Mouse (Mus musculus) lung, embryonic 15.5 days (tissue): ENCODE data around the gene Gm49380. TPM values are rescaled to one million over a fixed set of nuclear protein-coding genes. Genes with fewer than 3 reads are reported as not detected.
A peak's percentile ranks its signal among the peaks of the same experiment; 100 is the strongest.

Experiments
- ATAC-seq: fragments of 200-750 bp; cut with Nextera tagmentation; 2 replicates; pipeline ENCODE4 v1.8.0; 2017; ENCODE audit warnings: moderate number of reproducible peaks, borderline replicate concordance; ENCODE audit not compliant: low FRiP score, low TSS enrichment; ENCODE audit errors: extremely low read depth
- H3K27ac ChIP-seq: fragments of 300-500 bp; sonication (generic); 2 replicates; pipeline ENCODE4 v1.5.1; 2015; ENCODE audit warnings: moderate library complexity, mild to moderate bottlenecking, inconsistent platforms
- H3K27me3 ChIP-seq: fragments of 300-500 bp; sonication (generic); 2 replicates; pipeline ENCODE4 v1.6.1; 2015; ENCODE audit warnings: inconsistent platforms
- H3K36me3 ChIP-seq: fragments of 300-500 bp; sonication (generic); 2 replicates; pipeline ENCODE4 v1.6.1; 2015; ENCODE audit warnings: inconsistent platforms
- H3K4me1 ChIP-seq: fragments of 300-500 bp; sonication (generic); 2 replicates; pipeline ENCODE4 v1.6.1; 2015; ENCODE audit warnings: inconsistent platforms
- H3K4me2 ChIP-seq: fragments of 300-500 bp; sonication (generic); 2 replicates; pipeline ENCODE4 v1.6.1; 2015; ENCODE audit warnings: inconsistent platforms, mild to moderate bottlenecking, moderate library complexity
- H3K4me3 ChIP-seq: fragments of 300-500 bp; sonication (generic); 2 replicates; pipeline ENCODE4 v1.5.1; 2015; ENCODE audit warnings: mild to moderate bottlenecking, inconsistent platforms
- H3K9ac ChIP-seq: fragments of 300-500 bp; sonication (generic); 2 replicates; pipeline ENCODE4 v1.6.1; 2015; ENCODE audit warnings: inconsistent platforms
- H3K9me3 ChIP-seq: fragments of 300-500 bp; sonication (generic); 2 replicates; pipeline ENCODE4 v1.6.1; 2016; ENCODE audit warnings: inconsistent platforms
- WGBS: fragments of 180-500 bp; shearing (Covaris S2); methylation state at CpG from one replicate; pipeline ENCODE4 v1.1.7; 2015; 5-methylcytosine and 5-hydroxymethylcytosine counted together
- polyA plus RNA-seq: library from polyadenylated mRNA; unstranded; fragments of >200 nt; fragmentation: Nextera tagmentation; extraction: Ambion mirVana; gene quantifications from 2 replicates; pipeline ENCODE4 v1.2.1, GENCODE M21; 2015

The Gm49380 gene
- polyA plus RNA-seq, 1 experiment from 2014 or later, result 0.17 TPM

DNA sequence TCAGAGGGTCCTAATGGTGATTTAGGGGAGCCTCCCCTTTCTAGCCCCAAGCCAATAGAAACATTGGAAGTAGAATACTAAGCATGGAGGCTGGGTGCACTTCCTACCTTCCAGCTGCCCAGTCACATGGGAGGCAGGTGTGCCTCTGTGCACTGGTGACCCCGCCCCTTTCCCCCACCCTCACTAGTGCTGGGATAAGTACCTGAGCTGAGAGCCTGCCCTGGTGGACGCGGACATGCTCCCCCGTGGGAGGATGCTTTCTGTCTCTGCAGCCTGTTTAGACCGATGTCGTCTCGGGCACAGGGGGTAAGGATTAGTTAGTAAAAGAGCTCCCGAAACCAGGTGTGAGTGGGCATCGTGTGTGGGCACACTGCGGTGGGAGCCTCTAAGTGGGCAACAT is 26.3 kb downstream of the Gm49380 start:
- no peak for ATAC-seq
- 42% methylated on average over 10 of the region's 10 CpGs for WGBS
- Histone ChIP-seq H3K27ac (no peak overlapping the region), H3K4me3 (no peak overlapping the region), H3K9me3 (no peaks in the 10 kb centered on the region), H3K9ac (no peak overlapping the region), H3K4me1 (peaks cover 49% of the 10 kb centered on the region), H3K4me2 (no peak overlapping the region), H3K36me3 (no peaks in the 10 kb centered on the region), H3K27me3 (peaks cover 37% of the 10 kb centered on the region)

DNA sequence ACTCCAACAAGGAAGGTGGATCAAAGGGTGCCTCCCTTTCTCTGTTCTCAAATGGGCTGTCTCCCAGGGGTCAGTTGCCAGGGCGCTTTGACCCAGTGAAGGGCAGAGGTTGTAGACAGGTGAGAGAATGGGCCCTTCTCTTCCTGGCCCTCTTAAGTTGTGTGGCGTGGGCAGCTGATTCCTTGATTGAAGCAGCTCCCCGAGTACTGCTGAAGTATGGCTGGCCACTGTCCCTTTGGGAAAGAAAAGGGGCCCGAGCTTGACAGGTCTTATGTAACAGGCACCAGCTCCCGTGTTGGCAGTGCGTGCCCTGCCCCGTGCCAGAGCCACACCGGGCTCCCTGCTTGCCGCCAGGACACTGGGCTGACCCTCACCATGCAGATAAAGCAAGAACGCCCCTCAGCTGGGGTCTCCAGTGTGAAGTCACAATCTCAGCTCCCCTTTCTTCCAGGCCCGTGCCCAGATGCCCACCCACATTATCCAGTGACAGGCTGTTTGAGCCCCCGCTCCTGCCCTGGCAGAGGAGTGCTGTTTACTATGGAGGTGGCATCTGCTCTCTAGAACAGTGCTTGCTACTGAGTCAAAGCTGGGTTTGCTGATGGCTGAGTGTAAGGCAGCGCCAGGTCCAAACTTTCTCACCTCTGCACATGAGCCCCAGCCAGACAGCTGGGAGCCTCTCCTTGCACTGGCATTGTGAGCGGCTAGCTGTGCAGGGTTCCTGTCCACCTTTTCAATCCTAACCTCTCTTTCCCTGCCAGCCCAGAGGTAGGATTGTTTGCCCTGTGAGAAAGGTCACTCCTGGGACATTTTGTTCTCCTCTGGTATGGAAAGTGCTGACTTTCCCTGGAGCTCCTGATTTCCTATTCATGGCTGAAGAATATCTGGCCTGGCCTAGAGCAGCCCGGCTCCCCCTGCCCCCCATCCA is 27.3 kb downstream of the Gm49380 start:
- Histone ChIP-seq H3K36me3 (no peaks in the 10 kb centered on the region), H3K27ac (no peak overlapping the region), H3K4me2 (peak overlapping the region; percentile 99), H3K4me1 (peaks cover 49% of the 10 kb centered on the region), H3K9ac (0 out of 2 replicates have a peak overlapping the region, but pooled peaks have one; percentile 14), H3K9me3 (no peaks in the 10 kb centered on the region), H3K27me3 (peaks cover 37% of the 10 kb centered on the region), H3K4me3 (peak overlapping the region; percentile 55; the same call in 1 of the 2 replicates)
- WGBS, result 60% methylated on average over 15 of the region's 15 CpGs
- no peak for ATAC-seq

GRCm38 (mm10) chr9:44085276-44085675 is 28.0 kb downstream of the Gm49380 start:
- Histone ChIP-seq H3K27ac (no peak overlapping the region), H3K4me2 (peak overlapping the region; percentile 99), H3K27me3 (peaks cover 37% of the 10 kb centered on the region), H3K4me3 (peak overlapping the region; percentile 55), H3K4me1 (peaks cover 49% of the 10 kb centered on the region), H3K9ac (peak overlapping the region; percentile 64), H3K36me3 (no peaks in the 10 kb centered on the region), H3K9me3 (no peaks in the 10 kb centered on the region)
- ATAC-seq, result no peak
- WGBS, result 2% methylated on average over 10 of the region's 10 CpGs

GRCm38 (mm10) chr9:44084659-44085229 is 28.6 kb downstream of the Gm49380 start:
- WGBS, result under 1% methylated on average over 59 of the region's 62 CpGs
- no peak overlapping the region for H3K27ac ChIP-seq

GRCm38 (mm10) chr9:44084236-44084635 is 29.1 kb downstream of the Gm49380 start:
- no peak overlapping the region for H3K27ac ChIP-seq
- no peak for ATAC-seq
- peaks cover 50% of the 10 kb centered on the region for H3K4me1 ChIP-seq
- peak overlapping the region; percentile 64; the same call in 1 of the 2 replicates for H3K9ac ChIP-seq
- peak overlapping the region; percentile 55 for H3K4me3 ChIP-seq
- peaks cover 37% of the 10 kb centered on the region for H3K27me3 ChIP-seq
- WGBS, result under 1% methylated on average over 14 of the region's 14 CpGs
- no peaks in the 10 kb centered on the region for H3K36me3 ChIP-seq
- H3K9me3 ChIP-seq, result no peaks in the 10 kb centered on the region
- peak overlapping the region; percentile 99 for H3K4me2 ChIP-seq

More at GRCm38 (mm10) chr9:44084659-44085229, 28.6 kb downstream of the Gm49380 start:
- peak; percentile 83 for ATAC-seq
- Histone ChIP-seq H3K9me3 (no peaks in the 10 kb centered on the region), H3K4me1 (peaks cover 49% of the 10 kb centered on the region), H3K9ac (peak overlapping the region; percentile 64), H3K4me3 (peak overlapping the region; percentile 55), H3K36me3 (no peaks in the 10 kb centered on the region), H3K27me3 (peaks cover 37% of the 10 kb centered on the region), H3K4me2 (peak overlapping the region; percentile 99)

- no peak overlapping the region; the same call in 1 of the 2 replicates for H3K27ac ChIP-seq
- H3K27me3 ChIP-seq, result peaks cover 37% of the 10 kb centered on the region
- H3K9ac ChIP-seq, result no peak overlapping the region
- peaks cover 51% of the 10 kb centered on the region for H3K4me1 ChIP-seq
- WGBS, result 6% methylated on average over 23 of the region's 23 CpGs
- peak overlapping the region; percentile 99 for H3K4me2 ChIP-seq
- no peaks in the 10 kb centered on the region for H3K36me3 ChIP-seq
- peak overlapping the region; percentile 55 for H3K4me3 ChIP-seq
- H3K9me3 ChIP-seq, result no peaks in the 10 kb centered on the region
- no peak for ATAC-seq
These were observed 29.7 kb downstream of the Gm49380 start for GRCm38 (mm10) chr9:44083392-44084121.

DNA sequence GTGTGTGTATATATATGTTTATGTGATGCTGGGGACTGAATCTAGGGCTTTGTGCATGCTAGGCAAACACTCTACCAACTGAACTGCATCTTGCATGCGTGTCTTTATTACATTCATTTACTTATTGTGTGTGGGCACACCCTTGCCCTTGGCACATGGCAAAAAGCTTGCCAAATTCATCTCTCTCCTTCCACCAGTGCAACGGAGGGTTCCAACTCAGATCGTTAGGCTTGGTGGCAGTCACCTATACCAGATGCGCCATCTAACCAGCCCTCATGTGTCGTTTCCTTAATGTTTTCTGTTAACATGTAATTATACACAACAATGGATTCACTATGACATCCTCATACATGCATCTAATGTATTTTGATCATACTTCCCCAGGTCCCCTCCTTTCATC is 31.0 kb downstream of the Gm49380 start:
- WGBS, result 90% methylated on average over 5 of the region's 5 CpGs
- no peak for ATAC-seq
- H3K9ac ChIP-seq, result no peak overlapping the region
- H3K27ac ChIP-seq, result no peak overlapping the region
- H3K36me3 ChIP-seq, result no peaks in the 10 kb centered on the region
- no peaks in the 10 kb centered on the region for H3K9me3 ChIP-seq
- no peak overlapping the region for H3K4me3 ChIP-seq
- no peak overlapping the region for H3K4me2 ChIP-seq
- peaks cover 37% of the 10 kb centered on the region for H3K27me3 ChIP-seq
- peaks cover 42% of the 10 kb centered on the region for H3K4me1 ChIP-seq

- Histone ChIP-seq H3K9ac (no peak overlapping the region), H3K4me3 (no peak overlapping the region), H3K27ac (no peak overlapping the region), H3K27me3 (peaks cover 33% of the 10 kb centered on the region), H3K4me1 (peaks cover 35% of the 10 kb centered on the region), H3K4me2 (no peak overlapping the region), H3K36me3 (no peaks in the 10 kb centered on the region), H3K9me3 (no peaks in the 10 kb centered on the region)
- WGBS, result 71% methylated on average over 5 of the region's 5 CpGs
- ATAC-seq, result no peak
These were observed 31.7 kb downstream of the Gm49380 start for GRCm38 (mm10) chr9:44081581-44081980.

DNA sequence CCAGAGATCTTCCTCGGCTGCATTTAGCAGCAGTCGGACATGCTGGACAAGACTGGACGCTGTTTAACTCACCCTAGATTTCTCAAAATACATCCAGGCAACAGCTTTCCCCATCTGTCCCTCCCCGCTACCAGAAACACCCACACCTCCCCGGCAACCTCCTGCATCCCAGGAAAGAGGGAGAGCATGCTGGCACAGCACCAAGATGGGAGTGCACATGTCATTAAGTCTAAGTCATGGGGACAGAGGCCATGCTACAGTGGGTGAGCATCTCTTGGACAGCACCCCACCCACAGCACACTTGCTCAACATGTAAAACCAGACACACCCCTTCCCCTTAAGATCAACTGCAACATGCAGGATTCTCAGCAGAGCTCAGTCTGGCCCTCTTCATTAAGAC is 32.3 kb downstream of the Gm49380 start:
- ATAC-seq, result no peak
- WGBS, result 43% methylated on average over 5 of the region's 5 CpGs
- Histone ChIP-seq H3K4me1 (peaks cover 35% of the 10 kb centered on the region), H3K9me3 (no peaks in the 10 kb centered on the region), H3K9ac (no peak overlapping the region), H3K27me3 (peaks cover 31% of the 10 kb centered on the region), H3K4me2 (no peak overlapping the region), H3K27ac (no peak overlapping the region), H3K4me3 (no peak overlapping the region), H3K36me3 (no peaks in the 10 kb centered on the region)

- peaks cover 30% of the 10 kb centered on the region for H3K4me1 ChIP-seq
- no peaks in the 10 kb centered on the region for H3K9me3 ChIP-seq
- no peaks in the 10 kb centered on the region for H3K36me3 ChIP-seq
- WGBS, result 57% methylated on average over 10 of the region's 10 CpGs
- H3K4me2 ChIP-seq, result no peak overlapping the region
- no peak overlapping the region for H3K4me3 ChIP-seq
- H3K27me3 ChIP-seq, result peaks cover 24% of the 10 kb centered on the region
- no peak overlapping the region for H3K9ac ChIP-seq
- no peak overlapping the region for H3K27ac ChIP-seq
- ATAC-seq, result no peak
These were observed 33.1 kb downstream of the Gm49380 start for GRCm38 (mm10) chr9:44079997-44080780.
